Mouse (Mus musculus) olfactory bulb, adult 2 months (tissue): ENCODE measurements around the gene Smim11. TPM values are rescaled to one million over a fixed set of nuclear protein-coding genes. Genes with fewer than 3 reads are reported as not detected.
A peak's percentile ranks its signal among the peaks of the same experiment; 100 is the strongest.

Experiments
- H3K27ac ChIP-seq: fragments of 200-500 bp; 2 replicates; pipeline ENCODE4 v1.5.1; 2012; ENCODE audit warnings: low read depth, low read length; ENCODE audit not compliant: insufficient read depth
- H3K4me1 ChIP-seq: fragments of 200-500 bp; 2 replicates; pipeline ENCODE4 v1.6.1; 2012; ENCODE audit warnings: low read length; ENCODE audit not compliant: control insufficient read depth, insufficient read depth
- H3K4me3 ChIP-seq: fragments of 200-500 bp; 2 replicates; pipeline ENCODE4 v1.5.1; 2012; ENCODE audit warnings: mild to moderate bottlenecking, low read depth, low read length, moderate library complexity; ENCODE audit not compliant: insufficient read depth
- CTCF ChIP-seq: fragments of 200-500 bp; IDR thresholded peaks from 2 replicates; pipeline ENCODE4 v1.5.1; 2012; ENCODE audit warnings: low read depth, mild to moderate bottlenecking, low read length, moderate library complexity; ENCODE audit not compliant: insufficient read depth
- POLR2A ChIP-seq: fragments of 200-500 bp; IDR thresholded peaks from 2 replicates; pipeline ENCODE4 v1.6.1; 2012; ENCODE audit warnings: mild to moderate bottlenecking, low read depth, low read length, moderate library complexity; ENCODE audit not compliant: insufficient read depth
- WGBS: fragments of 180-500 bp; shearing (Covaris S2); methylation state at CpG from one replicate; pipeline ENCODE4 v1.1.7; 2018; 5-methylcytosine and 5-hydroxymethylcytosine counted together
- polyA plus RNA-seq: library from polyadenylated mRNA; stranded (reverse); fragments of >200 nt; gene quantifications from 2 replicates; pipeline ENCODE4 v1.2.4, GENCODE M21; 2012; ENCODE audit warnings: low replicate concordance; ENCODE audit not compliant: missing spikeins, insufficient read depth, insufficient read length

Smim11 gene
- polyA plus RNA-seq, 1 experiment = not detected

DNA sequence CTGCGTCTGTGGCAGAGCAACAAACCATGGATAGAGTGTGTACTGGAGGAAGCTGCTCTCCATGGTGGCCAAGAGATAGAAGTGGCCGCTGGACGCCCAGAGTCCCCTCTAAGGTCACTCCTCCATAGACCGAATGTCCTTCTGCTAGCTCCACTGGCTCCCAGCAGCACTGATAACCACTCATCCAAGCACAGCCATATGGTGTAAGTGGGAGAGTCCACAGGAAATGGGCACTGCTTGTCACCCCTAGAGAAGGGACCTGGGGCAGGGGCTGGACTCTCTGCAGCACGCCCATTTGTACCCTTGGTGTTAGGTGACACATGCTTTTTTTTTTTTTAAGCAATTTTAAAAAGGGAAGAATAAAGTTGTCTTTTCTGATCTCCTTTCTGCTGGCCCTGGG lies 29.9 kb downstream of the Smim11 start:
- 91% methylated on average over 5 of the region's 5 CpGs for WGBS
- H3K4me3 ChIP-seq = no peak overlapping the region
- H3K4me1 ChIP-seq = no peaks in the 10 kb centered on the region
- no peak for TF ChIP-seq CTCF
- TF ChIP-seq POLR2A = no peak
- no peak overlapping the region for H3K27ac ChIP-seq

DNA sequence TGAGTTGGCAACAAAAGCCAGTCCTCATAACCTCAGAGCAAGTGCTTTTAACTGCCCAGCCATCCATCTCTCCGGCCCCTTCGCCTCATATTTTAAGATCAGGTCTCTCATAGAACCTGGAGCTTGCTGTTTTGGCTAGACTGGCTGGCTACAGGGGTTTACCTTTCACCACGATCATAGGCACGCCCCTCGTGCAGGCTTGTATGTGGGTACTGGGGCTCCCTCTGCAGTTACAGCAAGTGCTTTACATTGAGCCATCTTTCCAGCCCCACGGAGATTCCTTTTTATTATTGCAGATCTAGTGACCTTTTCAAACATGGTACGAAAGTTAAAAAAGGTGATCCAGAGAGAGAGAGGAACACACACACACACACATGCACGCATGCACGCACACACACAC lies 33.5 kb downstream of the Smim11 start:
- TF ChIP-seq POLR2A = no peak
- TF ChIP-seq CTCF = no peak
- Histone ChIP-seq H3K27ac (no peak overlapping the region), H3K4me1 (no peaks in the 10 kb centered on the region), H3K4me3 (no peak overlapping the region)
- 63% methylated on average over 9 of the region's 9 CpGs for WGBS

DNA sequence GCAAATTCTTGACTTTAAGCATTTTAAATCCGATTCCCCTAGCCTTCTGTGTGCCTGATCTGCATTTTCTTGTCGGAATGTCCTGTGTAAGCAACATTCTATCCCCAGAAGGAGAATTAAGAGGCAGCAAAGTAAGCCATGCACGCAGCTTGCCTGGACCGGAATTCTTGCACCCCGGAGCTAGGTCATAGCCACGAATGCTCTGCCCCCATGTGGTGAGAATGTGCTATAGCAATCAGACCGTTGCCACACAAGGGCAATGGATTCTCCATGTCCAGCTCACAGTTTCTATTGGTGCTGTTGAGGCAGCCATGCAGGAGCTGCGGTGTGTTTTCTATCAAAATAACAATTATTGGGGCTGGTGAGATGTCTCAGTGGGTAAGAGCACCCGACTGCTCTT lies 35.2 kb downstream of the Smim11 start:
- Histone ChIP-seq H3K4me3 (no peak overlapping the region), H3K4me1 (peaks cover 3% of the 10 kb centered on the region; the same call in 1 of the 2 replicates), H3K27ac (no peak overlapping the region)
- WGBS = 5% methylated on average over 9 of the region's 9 CpGs
- TF ChIP-seq POLR2A (no peak), CTCF (peak; percentile 75)

DNA sequence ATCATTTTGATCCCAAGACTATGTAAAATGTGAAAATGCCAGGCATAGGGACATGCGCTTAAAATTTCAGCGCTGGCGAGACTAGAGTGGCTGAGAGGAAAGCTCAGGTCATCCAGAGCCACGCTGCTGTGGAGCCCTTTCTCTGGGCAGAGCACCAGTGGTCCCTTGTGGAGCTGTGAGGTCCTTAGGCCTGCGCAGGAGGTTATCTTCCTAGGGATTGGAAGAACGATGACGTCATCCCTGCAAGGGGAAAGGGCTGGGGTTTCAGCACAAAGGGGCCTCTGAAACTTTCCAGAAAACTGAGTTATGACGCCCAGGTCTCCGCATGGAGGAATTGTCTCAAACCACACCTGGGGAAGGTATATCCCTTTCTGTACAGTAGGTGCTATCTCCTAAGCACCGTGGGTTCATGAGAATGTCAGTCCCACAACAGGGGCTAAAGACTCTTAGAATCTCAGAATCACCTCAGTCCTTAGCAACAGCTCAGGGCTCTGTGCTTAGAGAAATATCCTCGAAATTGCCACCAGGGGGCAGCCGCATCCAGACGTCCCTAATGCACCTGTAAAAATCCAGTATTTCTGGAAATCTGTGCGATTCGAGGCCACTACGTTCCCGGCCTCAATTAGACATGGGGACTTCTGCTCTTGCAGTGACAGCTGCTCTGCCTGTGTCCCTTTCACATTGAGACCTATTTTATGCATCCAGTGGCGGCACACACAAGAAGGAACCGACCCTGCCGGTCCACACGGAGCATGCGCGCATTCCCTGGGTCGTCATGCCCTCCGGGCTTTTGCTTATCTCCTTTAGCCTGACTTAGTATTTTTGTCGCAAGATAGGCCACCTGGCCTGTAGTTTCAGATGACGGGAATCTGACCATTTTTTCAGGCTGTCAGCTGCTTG lies 39.8 kb downstream of the Smim11 start:
- whole genome bisulfite sequencing = 25% methylated on average over 27 of the region's 27 CpGs
- peak; percentile 73 for TF ChIP-seq CTCF
- no peak for TF ChIP-seq POLR2A
- Histone ChIP-seq H3K4me1 (peaks cover 3% of the 10 kb centered on the region; the same call in 1 of the 2 replicates), H3K27ac (no peak overlapping the region), H3K4me3 (peak overlapping the region; percentile 53)

DNA sequence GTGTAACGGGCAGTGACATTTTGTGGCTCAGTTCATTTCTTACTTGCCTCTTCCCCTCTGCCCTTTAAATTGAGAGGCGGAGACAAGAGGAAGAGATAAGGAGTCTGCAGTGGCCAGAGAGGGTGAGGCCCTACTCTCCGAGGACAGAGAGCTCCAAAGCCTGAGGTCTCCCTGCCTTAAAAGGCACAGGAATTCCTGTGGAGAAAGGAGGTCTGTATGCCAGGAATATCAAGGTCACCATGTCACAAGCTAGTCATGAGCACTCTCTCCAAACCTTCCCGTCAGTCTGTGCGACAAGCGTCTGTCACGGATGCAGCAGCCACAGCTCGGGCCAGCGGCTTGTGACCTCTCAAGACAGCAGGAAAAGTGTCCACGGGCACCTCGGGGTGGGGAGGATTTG lies 44.1 kb downstream of the Smim11 start:
- H3K4me1 ChIP-seq = peaks cover 3% of the 10 kb centered on the region; the same call in 1 of the 2 replicates
- H3K4me3 ChIP-seq = no peak overlapping the region
- no peak overlapping the region for H3K27ac ChIP-seq
- TF ChIP-seq CTCF = no peak
- no peak for TF ChIP-seq POLR2A
- WGBS = 82% methylated on average over 11 of the region's 11 CpGs

DNA sequence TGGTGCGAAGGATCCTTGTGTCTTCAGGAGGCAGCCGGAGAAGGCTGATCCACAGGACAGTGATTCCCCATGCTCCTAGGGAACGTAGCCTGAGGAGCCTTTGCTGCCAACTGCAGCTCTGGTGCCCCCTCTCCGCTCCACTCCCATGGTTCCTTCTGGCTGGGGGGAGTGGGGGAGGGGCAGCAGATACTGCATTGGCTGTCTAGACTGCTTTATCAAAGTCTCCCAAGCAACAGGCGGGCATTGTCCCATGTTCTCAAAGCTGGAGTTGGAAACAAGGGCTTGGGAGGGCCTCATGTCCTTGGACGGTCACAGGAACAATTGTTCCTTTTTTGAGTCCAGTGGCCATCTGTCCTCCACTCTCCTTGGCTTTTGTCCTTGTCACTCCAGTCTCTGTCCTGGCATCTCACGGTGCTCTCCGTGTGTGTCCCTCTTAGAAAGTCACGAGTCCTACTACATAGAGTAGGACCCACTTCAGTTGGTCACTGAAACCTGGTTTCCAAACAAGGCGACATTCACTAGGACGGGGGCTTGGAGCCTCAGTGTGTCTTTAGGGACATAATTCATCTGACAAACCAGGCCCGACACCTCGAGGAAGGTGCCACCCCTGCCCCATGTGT lies 45.3 kb downstream of the Smim11 start:
- WGBS = 74% methylated on average over 13 of the region's 13 CpGs

DNA sequence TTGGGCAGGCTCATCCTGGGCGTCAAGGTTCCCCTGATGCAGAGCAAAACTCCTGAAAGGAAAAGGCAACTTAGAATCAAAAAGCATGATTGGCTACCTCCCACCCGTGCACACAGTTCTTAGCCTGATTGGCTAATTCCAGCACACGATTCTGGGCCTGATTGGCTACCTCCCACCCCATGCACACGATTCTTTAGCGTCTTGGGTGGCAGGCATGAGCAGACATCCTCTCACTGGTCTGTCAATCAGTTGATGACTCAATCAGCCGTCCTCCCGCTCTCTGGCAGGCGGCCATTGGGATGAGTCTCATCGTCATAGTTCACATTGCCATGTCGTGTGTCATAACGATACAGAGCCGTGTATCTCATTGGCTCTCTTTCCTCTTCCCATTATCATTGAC lies 47.9 kb downstream of the Smim11 start:
- H3K27ac ChIP-seq = no peak overlapping the region
- no peaks in the 10 kb centered on the region for H3K4me1 ChIP-seq
- WGBS = 85% methylated on average over 12 of the region's 12 CpGs
- TF ChIP-seq CTCF (no peak), POLR2A (no peak)
- H3K4me3 ChIP-seq = no peak overlapping the region

More for the DNA sequence above, 45.3 kb downstream of the Smim11 start:
- TF ChIP-seq POLR2A (no peak), CTCF (no peak)
- Histone ChIP-seq H3K4me1 (no peaks in the 10 kb centered on the region), H3K27ac (no peak overlapping the region), H3K4me3 (no peak overlapping the region)

DNA sequence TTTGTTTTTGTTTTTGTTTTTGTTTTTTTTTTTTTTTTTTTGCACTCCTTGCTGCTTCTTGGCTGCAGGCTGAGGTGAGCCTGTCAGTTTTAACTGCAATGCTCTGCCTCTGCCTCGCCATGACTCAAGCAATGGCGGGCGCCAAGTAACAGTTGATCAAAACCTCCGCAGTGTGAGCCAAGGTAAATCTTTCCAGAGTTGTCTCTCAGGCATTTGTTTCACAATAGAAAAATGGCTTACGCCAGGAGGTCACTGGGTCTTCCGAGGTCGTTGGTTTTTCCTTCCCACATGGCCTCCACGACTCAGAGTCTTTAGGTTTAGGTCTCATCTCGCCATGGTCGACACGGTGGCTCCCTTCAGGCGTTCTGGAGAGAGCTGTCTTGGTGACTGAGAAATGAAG lies 52.2 kb downstream of the Smim11 start:
- H3K4me3 ChIP-seq = no peak overlapping the region
- TF ChIP-seq CTCF (no peak), POLR2A (no peak)
- 90% methylated on average over 12 of the region's 12 CpGs for WGBS
- no peak overlapping the region for H3K27ac ChIP-seq
- no peaks in the 10 kb centered on the region for H3K4me1 ChIP-seq

DNA sequence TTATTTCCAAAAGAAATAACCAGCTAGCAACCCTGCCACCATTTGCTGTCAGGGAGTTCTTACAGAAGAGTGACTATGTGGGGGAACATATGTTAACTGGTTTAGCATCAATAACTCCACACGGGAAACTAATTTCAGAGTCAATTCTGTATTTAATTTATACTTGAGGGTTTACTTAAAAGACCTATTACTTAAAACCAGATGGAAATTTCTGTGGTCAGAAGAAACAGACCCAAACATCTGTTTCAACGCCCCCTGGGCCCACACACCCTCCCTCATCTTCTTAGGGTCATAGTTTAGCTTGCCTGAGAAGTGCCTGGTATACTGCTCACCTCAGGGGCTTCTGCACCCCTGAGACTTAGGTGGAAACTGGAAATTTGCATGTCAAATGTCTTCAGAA lies 52.8 kb downstream of the Smim11 start:
- H3K27ac ChIP-seq = no peak overlapping the region
- TF ChIP-seq CTCF (no peak), POLR2A (no peak)
- H3K4me3 ChIP-seq = no peak overlapping the region
- H3K4me1 ChIP-seq = 0 out of 2 replicates have a peak, but pooled peaks cover 3% of the 10 kb centered on the region
- WGBS = 79% methylated on average over 2 of the region's 2 CpGs
